Mouse (Mus musculus) adrenal gland, postnatal 36 days (tissue): Measurements from ENCODE around the gene Rsph9. TPM values are rescaled to one million over a fixed set of nuclear protein-coding genes. Genes with fewer than 3 reads are reported as not detected.

Source experiments
- DNase-seq, 2 experiments: peaks; one replicate each; pipeline ENCODE4 v3.0.0; 2021; ENCODE audit warnings: mixed read lengths in 1 of 2
- total RNA-seq, 2 experiments: library from RNA; stranded (reverse); gene quantifications; 2 replicates each; pipeline ENCODE4 v1.2.3; 2021

Gene Rsph9
- total RNA-seq, 2 experiments from 2014 or later = 7.9 to 12.8 TPM

DNA sequence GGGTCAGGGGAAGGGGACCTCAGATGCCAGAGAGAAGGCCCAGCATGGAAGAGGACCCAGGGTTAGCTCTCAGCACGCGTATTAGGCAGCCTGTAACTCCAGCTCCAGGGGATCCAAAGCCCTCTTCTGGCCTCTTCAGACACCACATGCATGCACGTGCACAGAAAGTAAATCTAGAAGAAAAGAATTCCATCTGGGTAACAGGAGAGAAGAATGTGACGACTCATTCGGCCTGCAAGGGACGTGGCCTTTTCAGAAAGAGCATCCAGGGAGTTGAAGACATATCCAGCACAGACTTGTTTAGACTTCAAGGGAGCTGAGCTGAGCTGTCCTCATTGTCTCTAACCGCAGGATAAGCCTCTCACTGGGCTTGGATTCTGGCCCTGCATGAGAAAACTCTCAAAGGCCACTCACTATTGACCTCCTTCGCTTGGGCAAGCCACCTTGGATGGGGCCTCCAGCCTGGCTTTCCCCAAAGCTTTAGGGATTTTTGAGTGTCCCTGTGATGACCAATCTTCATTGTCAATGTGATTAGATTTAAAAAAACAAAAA is 41.3 kb downstream of the Rsph9 start:
- DNase-seq = no peak

- no peak for DNase-seq
Observed at GRCm38 (mm10) chr17:46101906-46102305, 42.1 kb downstream of the Rsph9 start.

GRCm38 (mm10) chr17:46098525-46098924 is 45.5 kb downstream of the Rsph9 start:
- no peak for DNase-seq

DNA sequence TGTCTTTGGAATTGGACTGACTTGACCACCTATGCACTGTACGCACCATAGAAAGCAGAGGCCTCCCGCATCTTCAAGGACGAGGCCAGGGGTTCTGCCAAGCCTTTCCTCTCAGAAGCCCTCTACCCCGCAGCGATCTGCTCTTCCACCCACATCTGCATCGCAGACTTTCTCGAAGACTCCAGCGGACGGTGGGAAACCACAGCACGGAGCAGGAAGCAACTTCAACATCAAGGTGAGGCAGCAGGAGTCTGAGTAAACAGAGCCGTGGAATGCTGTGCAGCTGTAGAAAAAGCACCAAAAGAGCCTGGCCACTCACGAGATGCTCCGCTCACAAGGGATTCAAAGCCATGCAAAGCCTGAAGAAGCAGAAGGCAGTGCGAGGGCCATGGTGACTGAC is 52.1 kb downstream of the Rsph9 start:
- no peak for DNase-seq

DNA sequence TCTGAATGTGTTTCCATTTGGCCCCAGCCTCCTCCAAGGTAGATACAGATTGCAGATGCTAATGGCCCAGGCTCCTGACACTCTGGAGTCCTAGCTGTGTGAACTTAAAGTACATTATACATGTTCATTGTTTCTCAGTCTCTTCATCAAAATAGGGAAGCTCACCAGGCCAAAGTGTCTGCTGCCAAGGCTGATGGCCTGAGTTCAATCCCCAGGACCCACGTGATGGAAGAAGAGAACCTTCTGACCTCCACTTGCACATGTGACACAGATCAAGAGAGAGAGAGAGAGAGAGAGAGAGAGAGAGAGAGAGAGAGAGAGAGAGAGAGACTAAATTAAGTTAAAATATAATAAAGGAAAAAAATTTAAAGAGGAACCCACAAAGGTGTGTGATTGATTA is 52.7 kb downstream of the Rsph9 start:
- DNase-seq = no peak

DNA sequence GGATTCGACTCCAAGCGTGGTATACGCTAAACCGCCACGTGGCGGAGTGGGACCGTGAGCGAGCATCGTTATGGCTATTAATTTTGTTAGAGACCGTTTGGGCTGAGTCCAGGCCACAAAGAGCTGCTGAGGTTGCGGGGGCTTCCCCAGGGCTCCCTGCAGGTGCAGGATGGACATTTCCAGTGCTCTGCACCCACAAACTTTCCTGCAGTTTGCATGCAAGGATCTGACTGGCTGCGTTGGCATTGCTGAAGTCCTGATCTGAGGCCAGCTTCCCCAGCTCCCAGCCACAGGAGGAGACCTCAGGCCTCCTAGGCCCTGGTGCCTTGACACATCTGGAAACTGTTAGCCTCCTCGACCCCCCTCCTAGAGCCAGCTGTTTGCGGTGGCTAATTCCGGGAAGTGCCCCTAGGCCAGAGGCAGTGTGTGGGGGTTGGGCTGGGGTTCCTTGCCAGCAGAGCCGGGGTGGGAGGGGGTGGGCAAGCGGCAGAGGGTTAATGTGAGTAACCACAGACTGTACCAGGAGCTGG is 57.6 kb downstream of the Rsph9 start:
- no peak for DNase-seq

GRCm38 (mm10) chr17:46084091-46084501 is 59.9 kb downstream of the Rsph9 start:
- peak; percentile 79 to 84 for DNase-seq

DNA sequence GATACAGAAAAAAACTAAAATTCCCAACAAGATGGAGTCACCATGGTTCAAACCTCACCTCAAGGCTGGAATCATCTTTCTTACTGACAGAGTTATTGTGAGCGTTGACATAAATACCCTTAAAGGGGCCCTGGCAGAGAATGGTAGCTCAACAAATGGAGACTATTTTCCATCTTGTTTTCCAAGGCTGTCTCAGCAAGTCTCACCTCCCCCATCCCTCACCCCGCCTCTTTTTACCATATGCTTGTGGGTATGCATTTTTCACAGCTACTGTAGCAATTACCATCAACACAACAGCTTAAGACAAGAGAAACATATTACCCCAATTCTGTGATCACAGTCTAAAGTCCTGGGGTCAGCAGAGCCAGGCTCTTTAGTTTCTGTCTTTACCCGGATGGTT is 60.6 kb downstream of the Rsph9 start:
- no peak for DNase-seq

DNA sequence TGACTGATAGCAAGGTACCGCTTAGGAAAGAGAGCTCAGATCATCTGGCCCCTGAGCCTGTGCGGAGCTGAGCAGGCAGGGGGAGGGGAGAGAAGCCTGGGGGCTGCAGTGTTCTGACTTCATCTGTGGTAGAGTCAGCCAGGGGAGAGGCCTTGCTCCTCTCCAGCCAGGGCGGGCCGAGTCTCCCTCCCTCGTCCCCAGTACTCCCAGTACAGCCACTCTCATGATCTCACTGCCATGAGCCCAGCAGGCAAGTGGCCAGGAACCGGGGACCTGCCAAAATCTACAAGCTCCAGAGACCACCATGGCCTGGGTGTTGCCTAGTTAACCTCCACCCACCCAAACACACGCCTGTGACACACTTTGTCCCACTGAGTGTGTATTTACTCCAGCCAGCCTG is 62.4 kb downstream of the Rsph9 start:
- DNase-seq = no peak

DNA sequence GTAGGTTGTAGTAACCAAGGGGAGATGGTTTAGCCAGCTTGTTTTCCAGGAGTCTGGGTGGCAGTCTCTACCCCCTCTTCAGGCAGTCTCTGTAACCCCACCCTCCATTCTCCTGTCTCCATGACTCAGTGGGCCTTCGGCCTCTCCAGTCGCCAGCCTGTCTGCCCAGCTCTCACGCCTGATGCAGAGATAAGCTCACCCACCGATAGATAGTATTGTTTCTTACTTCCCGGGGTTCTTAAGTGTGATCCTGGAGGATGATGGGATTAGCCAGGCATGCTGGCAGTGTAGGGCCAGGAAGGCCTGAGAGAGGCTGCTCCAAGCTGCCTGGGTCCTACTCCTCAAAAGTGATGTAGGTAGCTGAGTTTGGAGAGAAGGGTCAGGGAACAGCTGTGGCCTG is 63.0 kb downstream of the Rsph9 start:
- no peak for DNase-seq

DNA sequence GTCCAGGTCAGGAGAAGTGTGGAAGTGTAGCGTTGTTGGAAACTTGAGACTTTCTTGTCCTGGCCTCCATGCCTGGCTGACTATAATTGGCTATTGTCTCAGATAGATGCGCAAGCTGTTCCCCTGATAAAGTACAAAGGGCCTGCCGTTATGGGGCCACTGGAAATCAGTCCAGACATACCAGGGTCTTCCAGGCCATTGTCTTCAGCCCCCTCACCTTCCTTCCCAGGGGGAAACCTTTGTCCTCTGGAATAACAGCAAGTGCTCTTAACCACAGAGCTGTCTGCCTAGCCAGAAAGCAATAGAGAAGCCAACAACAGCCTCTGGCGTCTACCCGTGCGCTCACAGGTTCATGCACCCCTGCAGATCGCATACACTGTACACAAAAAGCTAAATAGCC is 63.6 kb downstream of the Rsph9 start:
- DNase-seq = no peak

DNA sequence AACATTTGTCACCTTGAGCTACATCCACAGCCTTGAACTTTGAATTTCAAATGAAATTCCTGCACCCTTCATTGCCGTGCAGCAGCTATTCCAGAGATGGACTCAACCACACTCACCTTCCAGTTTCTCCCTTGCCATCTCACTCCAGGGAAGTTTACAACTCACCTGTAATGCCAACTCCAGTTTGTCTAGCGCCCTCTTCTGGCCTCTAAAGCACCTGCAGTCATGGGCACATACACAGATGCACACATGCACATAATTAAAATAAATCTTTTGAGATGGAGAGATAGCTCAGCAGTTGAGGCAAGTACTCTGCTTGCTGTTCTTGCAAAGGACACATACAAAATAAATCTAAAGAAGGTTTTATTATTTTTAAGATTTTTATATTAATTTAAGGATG is 65.0 kb downstream of the Rsph9 start:
- DNase-seq = no peak

GRCm38 (mm10) chr17:46077921-46078534 is 66.0 kb downstream of the Rsph9 start:
- DNase-seq = no peak

- DNase-seq = no peak
Observed at GRCm38 (mm10) chr17:46076260-46076551, 67.8 kb downstream of the Rsph9 start.

DNA sequence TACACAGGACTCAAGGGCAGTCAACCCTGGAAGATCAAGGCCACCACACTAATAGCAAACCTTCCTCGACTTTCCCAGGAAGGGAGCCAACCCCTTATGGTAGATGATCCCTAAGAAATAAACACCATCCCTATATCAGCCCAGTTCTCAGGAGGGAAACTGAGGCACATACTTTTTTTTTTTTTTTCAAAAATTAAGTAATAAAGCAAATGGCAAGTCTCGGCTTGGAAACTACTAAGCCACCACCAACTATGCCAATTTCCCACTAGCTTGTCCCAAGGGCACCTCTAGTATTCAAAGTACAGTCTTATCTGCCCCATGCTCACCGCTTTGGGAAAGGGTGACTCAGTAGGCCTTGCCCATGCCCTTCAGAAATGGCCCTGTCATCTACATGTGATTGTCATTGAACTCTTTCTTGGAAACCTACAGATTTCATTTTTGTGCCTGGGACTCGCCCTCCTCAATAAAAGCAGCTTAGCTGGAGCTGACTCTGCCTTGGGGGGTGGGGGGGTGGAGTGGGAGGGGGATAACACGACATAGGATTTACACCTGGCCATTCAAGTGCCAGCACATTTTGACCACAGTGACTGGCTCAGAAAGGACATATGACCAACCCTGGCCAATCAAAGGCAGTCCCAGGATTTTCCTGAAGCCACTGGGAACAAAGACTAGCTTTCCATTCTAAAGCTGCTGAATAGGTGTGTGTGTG is 68.3 kb downstream of the Rsph9 start:
- DNase-seq = peak; percentile 65 to 76

DNA sequence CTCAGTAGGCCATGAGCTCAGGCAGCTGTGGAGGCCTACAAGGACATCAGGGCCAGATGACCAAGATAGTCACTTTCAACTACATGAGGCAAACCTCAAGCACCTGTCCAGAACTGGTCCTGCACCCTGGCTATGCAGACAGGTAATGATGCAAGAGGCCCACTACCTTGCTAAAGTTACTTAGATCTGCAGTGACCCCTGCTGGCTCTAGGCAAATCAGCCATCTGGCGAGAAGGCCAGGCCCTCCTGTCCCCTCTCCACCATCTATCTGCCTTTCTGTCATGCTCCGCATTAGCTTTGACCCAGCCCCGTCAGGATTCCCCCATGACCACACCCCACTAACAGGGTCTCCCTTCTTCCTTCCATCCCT is 68.9 kb downstream of the Rsph9 start:
- peak; percentile 57 to 63 for DNase-seq

GRCm38 (mm10) chr17:46074398-46075115 is 69.5 kb downstream of the Rsph9 start:
- DNase-seq = no peak

DNA sequence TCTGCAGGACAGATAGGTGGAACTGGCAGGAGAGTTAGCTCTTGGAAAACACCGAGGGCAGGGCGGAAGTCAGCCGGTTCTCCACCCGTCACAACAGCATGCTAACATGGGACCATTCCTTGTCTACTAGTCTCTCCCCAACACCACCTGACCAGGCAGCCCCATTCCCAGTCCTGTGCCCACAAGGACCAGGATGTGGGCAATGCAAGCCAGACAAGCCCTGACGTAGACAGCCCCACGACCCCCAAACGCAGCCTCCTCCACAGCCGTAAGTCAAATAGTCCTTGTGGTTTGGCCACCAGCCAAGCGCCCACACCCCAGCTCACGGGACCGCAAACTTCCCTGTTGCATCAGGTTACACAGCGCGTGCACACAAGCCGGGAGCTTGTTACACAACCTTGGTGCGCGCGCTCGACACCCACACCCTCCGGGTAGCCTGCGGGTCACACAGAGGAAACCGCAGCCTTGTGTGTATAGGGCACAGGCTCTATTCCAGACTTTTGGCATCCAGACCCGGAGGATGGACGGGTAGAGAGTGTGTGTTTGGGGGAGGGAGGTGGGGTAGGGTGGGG is 70.2 kb downstream of the Rsph9 start:
- peak; percentile 85 for DNase-seq
